Mouse (Mus musculus) cerebellum, adult 2 months (tissue): ENCODE results near the gene Med10. TPM values are rescaled to one million over a fixed set of nuclear protein-coding genes. Genes with fewer than 3 reads are reported as not detected.
A peak's percentile ranks its signal among the peaks of the same experiment; 100 is the strongest.

Experiments
- DNase-seq, 2 experiments: peaks; one replicate each; pipeline ENCODE4 v3.0.0; 2021
- H3K27ac ChIP-seq: fragments of 200-500 bp; 2 replicates; pipeline ENCODE4 v1.5.1; 2012; ENCODE audit warnings: low read length, control low read depth, inconsistent platforms; ENCODE audit not compliant: insufficient read depth
- H3K27me3 ChIP-seq: fragments of 200-500 bp; 2 replicates; pipeline ENCODE4 v1.6.1; 2012; ENCODE audit warnings: inconsistent platforms, mild to moderate bottlenecking, low read length, moderate library complexity; ENCODE audit not compliant: control insufficient read depth, insufficient read depth
- H3K4me1 ChIP-seq: fragments of 200-500 bp; 2 replicates; pipeline ENCODE4 v1.6.1; 2011; ENCODE audit warnings: low read length; ENCODE audit not compliant: control insufficient read depth, insufficient read depth
- H3K4me3 ChIP-seq: fragments of 200-500 bp; replicated peaks from 2 replicates; pipeline ENCODE3; 2011; ENCODE audit warnings: mild to moderate bottlenecking, low read depth, low read length, control low read depth; ENCODE audit not compliant: insufficient read depth
- CTCF ChIP-seq: fragments of 200-500 bp; IDR thresholded peaks from 2 replicates; pipeline ENCODE4 v1.5.1; 2011; ENCODE audit warnings: low read depth, mild to moderate bottlenecking, control low read depth, low read length, moderate library complexity, borderline replicate concordance; ENCODE audit not compliant: insufficient read depth
- POLR2A ChIP-seq: fragments of 200-500 bp; IDR thresholded peaks from 2 replicates; pipeline ENCODE4 v1.6.1; 2011; ENCODE audit warnings: low read length, control low read depth, borderline replicate concordance; ENCODE audit not compliant: insufficient read depth
- WGBS: fragments of 180-500 bp; shearing (Covaris S2); methylation state at CpG from one replicate; pipeline ENCODE4 v1.1.7; 2018; 5-methylcytosine and 5-hydroxymethylcytosine counted together
- polyA plus RNA-seq: library from polyadenylated mRNA; depleted of rRNA; stranded (reverse); fragments of >200 nt; gene quantifications from 2 replicates; pipeline ENCODE4 v1.2.3, GENCODE M21; 2012; rRNA removed

Med10 gene
- 36.9 and 40.5 TPM in 2 replicates for polyA plus RNA-seq

DNA sequence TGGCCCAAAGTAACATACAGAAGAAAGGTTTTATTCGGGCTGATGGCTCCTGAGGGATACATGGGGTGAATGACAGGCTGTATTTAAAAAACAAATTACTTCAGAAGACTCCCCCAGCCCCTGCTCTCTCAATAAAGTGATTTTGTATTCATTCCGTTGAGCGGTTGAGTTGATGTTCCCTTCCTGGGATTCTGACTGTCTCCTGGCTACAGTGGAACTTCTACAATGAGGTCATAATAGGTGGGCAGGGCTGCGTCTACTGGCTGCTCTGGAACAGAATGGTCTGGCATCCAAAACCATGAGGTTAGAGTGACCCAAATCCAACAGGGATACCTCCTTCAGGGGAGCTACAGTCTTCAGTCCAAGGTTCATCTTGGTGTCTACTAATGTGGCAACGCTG is at the start of gene Med10:
TSS of gene Med10 (plus strand) at position 301 of the 400 bp plus-strand sequence.
- TF ChIP-seq CTCF (no peak), POLR2A (no peak)
- no peaks in the 10 kb centered on the region for H3K4me1 ChIP-seq
- H3K27me3 ChIP-seq, result no peaks in the 10 kb centered on the region
- no peak within 1 kb of the TSS for H3K27ac ChIP-seq
- H3K4me3 ChIP-seq, result no peak within 1 kb of the TSS
- 74% methylated on average over 5 of the region's 5 CpGs for WGBS
- DNase-seq, result no peak

GRCm38 (mm10) chr13:69752875-69753274 is 49.3 kb upstream of the Med10 start:
- Histone ChIP-seq H3K4me1 (no peaks in the 10 kb centered on the region), H3K27me3 (no peaks in the 10 kb centered on the region), H3K27ac (no peak overlapping the region), H3K4me3 (no peak overlapping the region)
- no peak for DNase-seq
- 89% methylated on average over 2 of the region's 2 CpGs for WGBS
- TF ChIP-seq POLR2A (no peak), CTCF (no peak)

DNA sequence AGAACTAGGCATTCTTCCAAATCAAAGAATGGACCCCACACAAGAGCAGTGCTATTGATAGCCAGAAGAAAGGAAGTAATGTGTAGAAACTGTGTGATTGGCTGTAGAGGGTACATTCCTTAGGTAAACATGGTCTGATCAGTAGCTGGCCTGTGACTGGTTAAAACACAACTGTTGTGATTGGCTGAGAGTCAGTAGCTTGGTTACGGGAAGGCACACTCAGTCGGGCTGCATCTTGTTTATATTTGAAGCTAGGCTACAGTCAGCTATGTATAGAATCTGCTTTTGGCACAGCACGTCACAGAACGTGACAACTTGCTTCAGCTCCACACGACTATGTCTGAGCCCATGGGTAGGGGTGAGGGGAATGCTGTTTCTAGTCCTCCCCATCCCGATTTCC is 43.2 kb upstream of the Med10 start:
- no peak for TF ChIP-seq POLR2A
- no peak for TF ChIP-seq CTCF
- Histone ChIP-seq H3K27me3 (no peaks in the 10 kb centered on the region), H3K4me3 (no peak overlapping the region), H3K27ac (no peak overlapping the region), H3K4me1 (peaks cover 13% of the 10 kb centered on the region; the same call in 1 of the 2 replicates)
- DNase-seq, result no peak
- WGBS, result 65% methylated on average over 6 of the region's 6 CpGs

- TF ChIP-seq POLR2A (no peak), CTCF (no peak)
- 5% methylated on average over 10 of the region's 10 CpGs for WGBS
- Histone ChIP-seq H3K27me3 (no peaks in the 10 kb centered on the region), H3K4me3 (no peak overlapping the region), H3K27ac (peak overlapping the region; percentile 10; the same call in 1 of the 2 replicates), H3K4me1 (peaks cover 13% of the 10 kb centered on the region; the same call in 1 of the 2 replicates)
- DNase-seq, result peak; percentile 86 to 95
Observed at GRCm38 (mm10) chr13:69761393-69761792, 40.8 kb upstream of the Med10 start.

DNA sequence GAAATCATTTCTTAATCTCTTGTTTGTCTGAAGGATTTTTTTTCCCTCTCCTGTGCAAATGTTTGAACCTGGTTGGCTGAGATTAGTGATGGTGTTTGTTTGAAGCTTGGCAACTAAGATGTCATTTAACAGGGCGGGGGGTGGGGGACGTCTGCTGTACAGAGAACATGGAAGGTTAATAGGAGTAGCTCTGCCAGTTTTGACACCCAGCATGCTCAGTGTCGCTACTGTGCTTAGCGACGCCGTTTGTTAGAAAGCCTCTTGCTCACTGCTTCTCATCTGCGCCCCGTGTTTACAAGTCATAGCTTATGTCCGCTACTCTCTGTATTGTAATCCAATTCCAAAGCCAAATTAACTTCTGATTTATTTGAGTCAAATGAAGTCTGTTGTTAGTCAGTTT is 37.5 kb upstream of the Med10 start:
- WGBS, result 66% methylated on average over 9 of the region's 9 CpGs
- no peak for DNase-seq
- H3K27ac ChIP-seq, result no peak overlapping the region
- H3K4me1 ChIP-seq, result peaks cover 13% of the 10 kb centered on the region; the same call in 1 of the 2 replicates
- H3K4me3 ChIP-seq, result no peak overlapping the region
- H3K27me3 ChIP-seq, result no peaks in the 10 kb centered on the region
- no peak for TF ChIP-seq CTCF
- TF ChIP-seq POLR2A, result no peak

- Histone ChIP-seq H3K27me3 (no peaks in the 10 kb centered on the region), H3K27ac (no peak overlapping the region), H3K4me1 (no peaks in the 10 kb centered on the region), H3K4me3 (no peak overlapping the region)
- TF ChIP-seq CTCF (no peak), POLR2A (no peak)
- 87% methylated on average over 10 of the region's 10 CpGs for WGBS
- no peak for DNase-seq
Observed at GRCm38 (mm10) chr13:69768152-69768551, 34.0 kb upstream of the Med10 start.

GRCm38 (mm10) chr13:69770538-69771456 is 31.4 kb upstream of the Med10 start:
- no peak for TF ChIP-seq POLR2A
- TF ChIP-seq CTCF, result no peak
- 61% methylated on average over 12 of the region's 12 CpGs for WGBS
- no peak overlapping the region for H3K4me3 ChIP-seq
- no peak overlapping the region for H3K27ac ChIP-seq
- H3K4me1 ChIP-seq, result no peaks in the 10 kb centered on the region
- DNase-seq, result no peak
- H3K27me3 ChIP-seq, result no peaks in the 10 kb centered on the region

DNA sequence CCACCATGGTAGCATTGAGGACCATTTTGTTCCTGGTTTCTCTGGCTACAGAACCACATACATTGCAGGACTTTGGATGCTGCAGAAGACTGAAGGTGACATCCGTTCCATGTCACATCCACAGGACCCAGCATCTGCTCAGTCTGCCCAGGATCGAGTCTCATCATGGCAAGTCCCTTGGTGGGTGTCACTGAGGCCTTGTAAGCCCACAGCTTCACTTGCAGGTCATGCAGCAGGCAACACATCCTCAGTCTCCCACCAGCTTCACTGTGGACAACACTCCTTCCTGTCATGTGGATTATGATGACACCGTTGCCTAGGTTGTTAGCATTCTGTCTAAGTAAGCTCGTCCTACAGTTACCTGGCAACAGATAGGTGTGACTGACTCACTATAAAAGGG is 29.8 kb upstream of the Med10 start:
- H3K4me1 ChIP-seq, result no peaks in the 10 kb centered on the region
- no peak overlapping the region for H3K4me3 ChIP-seq
- DNase-seq, result no peak
- H3K27ac ChIP-seq, result no peak overlapping the region
- H3K27me3 ChIP-seq, result no peaks in the 10 kb centered on the region
- 63% methylated on average over 4 of the region's 4 CpGs for WGBS
- no peak for TF ChIP-seq POLR2A
- no peak for TF ChIP-seq CTCF
